Mouse (Mus musculus): ENCODE results near the gene Gm9944.

GRCm38 (mm10) chr4:144406261-144406660 lies 46.9 kb downstream of the Gm9944 start:
- no peak for TF ChIP-seq CTCF (IDR thresholded peaks at IDR 0.05; ENCODE audit: low read depth)
- no peak for TF ChIP-seq EP300 (IDR thresholded peaks at IDR 0.05; ENCODE audit: low read depth)
